Mouse (Mus musculus) thymus, adult 2 months (tissue): ENCODE data around the gene Uevld.
A peak's percentile ranks its signal among the peaks of the same experiment; 100 is the strongest.

Experiments used
- CTCF ChIP-seq: fragments of 200-500 bp; IDR thresholded peaks from 2 replicates; pipeline ENCODE4 v1.5.1; 2012; ENCODE audit warnings: mild to moderate bottlenecking, control low read depth, low read length, moderate library complexity, borderline replicate concordance; ENCODE audit not compliant: control insufficient read depth, poor library complexity, insufficient read depth; ENCODE audit errors: extremely low read depth
- POLR2A ChIP-seq: fragments of 200-500 bp; IDR thresholded peaks from 2 replicates; pipeline ENCODE4 v1.6.1; 2012; ENCODE audit warnings: mild to moderate bottlenecking, low read length, control low read depth, moderate library complexity; ENCODE audit not compliant: control insufficient read depth, poor library complexity, insufficient read depth; ENCODE audit errors: extremely low read depth

- TF ChIP-seq POLR2A, result peak; percentile 98
- TF ChIP-seq CTCF, result no peak
Observed at GRCm38 (mm10) chr7:46919551-46920176, 38.7 kb downstream of the Uevld start, which contains the start of gene Tsg101.
